Mouse (Mus musculus): ENCODE data around the gene Aldh9a1. TPM values are rescaled to one million over a fixed set of nuclear protein-coding genes. Genes with fewer than 3 reads are reported as not detected.
A peak's percentile ranks its signal among the peaks of the same experiment; 100 is the strongest.

The Aldh9a1 gene
- 39.5 and 48.8 TPM in 2 replicates for polyA plus RNA-seq (2016; fragmentation: Nextera tagmentation; extraction: Ambion mirVana)

- peaks cover 15% of the 10 kb centered on the region for H3K36me3 ChIP-seq
- WGBS = under 1% methylated on average over 55 of the region's 55 CpGs
- H3K27ac ChIP-seq = peak within 1 kb of the TSS; percentile 91
- peak within 1 kb of the TSS; percentile 85 for H3K4me3 ChIP-seq
- H3K27me3 ChIP-seq (ENCODE audit: insufficient read depth, poor library complexity, severe bottlenecking) = no peaks in the 10 kb centered on the region
- H3K4me1 ChIP-seq (replicated peaks) = peaks cover 11% of the 10 kb centered on the region
- H3K9me3 ChIP-seq = no peaks in the 10 kb centered on the region
- peak; percentile 91 for DNase-seq (ENCODE audit: low spot score)
Measured at GRCm38 (mm10) chr1:167349815-167350596, at the start of gene Aldh9a1. Gene Aldh9a1 (plus strand): TSS chr1:167349991.

DNA sequence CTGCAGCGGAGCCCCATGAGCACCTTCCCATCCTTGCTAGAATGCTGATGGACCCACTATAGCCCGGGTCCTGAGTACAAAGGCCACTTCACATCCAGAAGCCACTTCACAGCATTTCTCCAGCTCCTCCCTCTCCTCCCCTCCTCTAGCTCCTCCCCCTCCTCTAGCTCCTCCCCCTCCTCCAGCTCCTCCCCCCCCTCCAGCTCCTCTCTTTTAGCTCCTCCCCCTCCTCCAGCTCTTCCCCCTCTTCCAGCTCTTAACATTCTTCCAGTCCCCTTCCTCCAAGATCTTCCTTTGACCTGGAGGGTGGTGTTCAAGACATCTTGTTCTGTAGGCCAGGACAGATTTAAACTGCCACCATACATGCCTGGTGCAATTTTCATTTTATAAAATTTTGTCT is 49.7 kb upstream of the Aldh9a1 start:
- WGBS = 68% methylated on average over 2 of the region's 2 CpGs
- DNase-seq (ENCODE audit: low spot score) = no peak
- Histone ChIP-seq H3K4me1 (replicated peaks) (peaks cover 12% of the 10 kb centered on the region; the same call in 1 of the 2 replicates), H3K4me3 (no peak overlapping the region), H3K36me3 (no peaks in the 10 kb centered on the region), H3K27me3 (ENCODE audit: insufficient read depth, poor library complexity, severe bottlenecking) (no peaks in the 10 kb centered on the region), H3K9me3 (no peaks in the 10 kb centered on the region), H3K27ac (no peak overlapping the region)

DNA sequence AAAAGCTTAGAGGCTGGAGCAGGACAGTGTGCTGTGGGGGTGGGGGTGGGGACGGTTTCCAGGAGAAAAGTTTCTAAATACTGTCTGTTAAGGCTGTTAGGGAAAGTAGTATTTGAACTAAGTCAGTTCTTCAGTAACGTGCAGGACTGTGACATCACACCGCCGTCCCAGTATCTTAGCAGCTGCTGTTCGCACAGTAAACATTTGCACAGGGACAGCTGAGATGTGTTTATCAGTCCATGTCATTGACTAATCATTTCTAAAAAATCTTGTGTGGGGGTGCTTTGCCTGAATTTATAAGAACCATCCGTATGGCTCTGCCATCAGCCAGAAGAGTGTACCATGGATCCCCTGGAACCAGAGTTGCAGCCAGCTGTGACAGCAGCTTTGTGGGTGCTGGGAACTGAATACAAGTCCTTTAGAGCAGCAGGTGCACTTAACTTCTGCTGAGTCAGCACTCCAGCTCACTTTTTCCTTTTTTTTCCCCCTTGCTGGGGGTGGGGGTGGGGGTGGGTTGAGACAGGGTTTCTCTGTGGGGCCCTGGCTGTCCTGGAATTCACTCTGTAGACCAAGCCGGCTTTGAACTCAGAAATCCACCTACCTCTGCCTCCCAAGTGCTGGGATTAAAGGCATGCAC is 44.2 kb upstream of the Aldh9a1 start:
- Histone ChIP-seq H3K4me3 (no peak overlapping the region), H3K9me3 (no peaks in the 10 kb centered on the region), H3K27me3 (ENCODE audit: insufficient read depth, poor library complexity, severe bottlenecking) (no peaks in the 10 kb centered on the region), H3K36me3 (peaks cover 6% of the 10 kb centered on the region), H3K4me1 (replicated peaks) (peaks cover 23% of the 10 kb centered on the region), H3K27ac (no peak overlapping the region)
- no peak for DNase-seq (ENCODE audit: low spot score)
- 69% methylated on average over 7 of the region's 7 CpGs for WGBS

DNA sequence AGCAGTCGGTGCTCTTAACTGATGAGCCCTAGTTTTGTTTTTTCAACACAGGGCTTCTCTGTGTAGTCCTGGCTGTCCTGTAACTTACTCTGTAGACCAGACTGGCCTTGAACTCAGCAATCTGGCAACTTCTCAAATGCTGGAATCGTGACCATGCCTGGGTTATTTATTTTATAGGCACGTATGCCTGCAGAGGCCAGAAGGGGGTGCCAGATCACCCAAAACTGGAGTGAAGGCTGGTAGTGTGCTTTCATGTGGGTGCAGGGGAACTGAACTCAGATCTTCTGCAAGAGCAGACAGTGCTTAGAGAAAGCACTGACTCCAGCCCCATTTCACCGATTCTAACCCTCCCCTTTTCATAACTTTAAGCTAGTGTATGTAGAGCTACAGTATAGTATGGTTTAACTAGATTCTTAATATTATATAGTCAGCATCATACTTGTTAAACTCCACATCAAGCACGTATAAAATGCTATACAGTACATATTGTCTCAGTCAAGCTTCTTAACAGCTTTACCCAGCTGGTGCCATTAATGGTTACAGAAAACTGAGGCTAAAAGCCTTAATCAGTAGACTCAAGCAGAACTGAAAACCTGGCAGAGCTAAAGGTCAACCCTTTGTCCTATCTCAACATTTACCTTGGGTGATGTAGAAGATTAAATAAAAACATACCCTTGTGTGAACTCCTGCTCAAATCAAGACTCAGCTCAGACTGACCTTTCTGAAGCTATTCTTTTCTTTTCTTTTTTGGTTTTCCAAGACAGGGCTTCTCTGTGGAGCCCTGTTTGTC is 43.1 kb upstream of the Aldh9a1 start:
- Histone ChIP-seq H3K36me3 (peaks cover 12% of the 10 kb centered on the region), H3K4me3 (no peak overlapping the region), H3K9me3 (no peaks in the 10 kb centered on the region), H3K4me1 (replicated peaks) (peaks cover 23% of the 10 kb centered on the region), H3K27ac (no peak overlapping the region), H3K27me3 (ENCODE audit: insufficient read depth, poor library complexity, severe bottlenecking) (no peaks in the 10 kb centered on the region)
- no peak for DNase-seq (ENCODE audit: low spot score)
- 77% methylated on average over 5 of the region's 5 CpGs for WGBS

DNA sequence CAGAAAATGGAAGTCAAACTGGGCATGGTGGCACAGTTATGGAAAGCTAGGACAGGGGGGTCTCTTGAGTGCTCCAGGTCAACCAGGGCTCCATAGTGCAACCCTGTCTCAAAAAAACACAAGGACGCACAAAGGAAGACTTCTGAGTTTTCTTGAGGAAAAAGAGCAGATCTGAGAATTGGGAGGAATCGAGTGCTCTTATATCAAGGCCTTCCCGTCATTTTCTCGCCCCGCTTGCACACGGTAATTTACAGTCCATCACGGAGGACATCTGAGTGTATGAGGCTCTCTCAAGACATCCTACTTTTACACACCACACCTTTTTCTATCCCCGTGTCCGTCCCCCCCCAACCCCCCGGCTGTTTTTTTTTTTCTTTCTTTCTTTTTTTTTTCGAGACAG is 42.1 kb upstream of the Aldh9a1 start:
- no peaks in the 10 kb centered on the region for H3K27me3 ChIP-seq (ENCODE audit: insufficient read depth, poor library complexity, severe bottlenecking)
- H3K9me3 ChIP-seq = no peaks in the 10 kb centered on the region
- 64% methylated on average over 11 of the region's 11 CpGs for WGBS
- DNase-seq (ENCODE audit: low spot score) = no peak
- H3K4me1 ChIP-seq (replicated peaks) = peaks cover 23% of the 10 kb centered on the region
- peak overlapping the region; percentile 77 for H3K4me3 ChIP-seq
- peaks cover 20% of the 10 kb centered on the region for H3K36me3 ChIP-seq
- peak overlapping the region; percentile 94 for H3K27ac ChIP-seq

- H3K27ac ChIP-seq = peak within 1 kb of the TSS; percentile 94
- under 1% methylated on average over 82 of the region's 82 CpGs for WGBS
- peak within 1 kb of the TSS; percentile 77 for H3K4me3 ChIP-seq
- H3K9me3 ChIP-seq = no peaks in the 10 kb centered on the region
- no peaks in the 10 kb centered on the region for H3K27me3 ChIP-seq (ENCODE audit: insufficient read depth, poor library complexity, severe bottlenecking)
- peaks cover 23% of the 10 kb centered on the region for H3K4me1 ChIP-seq (replicated peaks)
- H3K36me3 ChIP-seq = peaks cover 26% of the 10 kb centered on the region
- DNase-seq (ENCODE audit: low spot score) = peak; percentile 98
Measured at GRCm38 (mm10) chr1:167308261-167309054, 41.3 kb upstream of the Aldh9a1 start, which contains the start of gene Tmco1. Gene Tmco1 (plus strand): TSS chr1:167308378.

GRCm38 (mm10) chr1:167312367-167312766 is 37.4 kb upstream of the Aldh9a1 start:
- Histone ChIP-seq H3K9me3 (no peaks in the 10 kb centered on the region), H3K36me3 (peaks cover 55% of the 10 kb centered on the region), H3K4me3 (no peak overlapping the region), H3K27me3 (ENCODE audit: insufficient read depth, poor library complexity, severe bottlenecking) (no peaks in the 10 kb centered on the region), H3K4me1 (replicated peaks) (peaks cover 14% of the 10 kb centered on the region), H3K27ac (no peak overlapping the region)
- no peak for DNase-seq (ENCODE audit: low spot score)

DNA sequence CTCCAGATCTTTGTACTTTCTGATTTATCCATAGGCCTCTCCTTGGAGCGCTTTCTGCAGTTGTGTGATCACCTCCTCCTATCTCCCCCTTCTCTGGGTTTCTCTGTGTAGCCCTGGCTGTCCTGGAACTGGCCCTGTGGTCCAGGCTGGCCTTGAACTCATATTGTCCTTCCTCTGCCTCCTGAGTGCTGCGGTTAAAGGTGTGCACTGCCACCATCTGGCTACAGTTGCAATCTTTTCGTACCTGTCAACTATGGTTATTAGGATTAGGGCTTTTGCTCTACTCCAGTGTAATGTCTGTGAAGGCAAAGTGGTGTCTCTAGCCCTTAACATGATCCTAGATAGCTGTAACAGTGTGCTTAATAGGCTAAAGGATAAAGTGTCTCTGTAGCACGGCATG is 36.6 kb upstream of the Aldh9a1 start:
- Histone ChIP-seq H3K4me3 (no peak overlapping the region), H3K4me1 (replicated peaks) (peaks cover 10% of the 10 kb centered on the region), H3K27ac (no peak overlapping the region), H3K27me3 (ENCODE audit: insufficient read depth, poor library complexity, severe bottlenecking) (no peaks in the 10 kb centered on the region), H3K36me3 (peaks cover 64% of the 10 kb centered on the region), H3K9me3 (no peaks in the 10 kb centered on the region)
- 91% methylated on average over 4 of the region's 4 CpGs for WGBS
- DNase-seq (ENCODE audit: low spot score) = no peak

DNA sequence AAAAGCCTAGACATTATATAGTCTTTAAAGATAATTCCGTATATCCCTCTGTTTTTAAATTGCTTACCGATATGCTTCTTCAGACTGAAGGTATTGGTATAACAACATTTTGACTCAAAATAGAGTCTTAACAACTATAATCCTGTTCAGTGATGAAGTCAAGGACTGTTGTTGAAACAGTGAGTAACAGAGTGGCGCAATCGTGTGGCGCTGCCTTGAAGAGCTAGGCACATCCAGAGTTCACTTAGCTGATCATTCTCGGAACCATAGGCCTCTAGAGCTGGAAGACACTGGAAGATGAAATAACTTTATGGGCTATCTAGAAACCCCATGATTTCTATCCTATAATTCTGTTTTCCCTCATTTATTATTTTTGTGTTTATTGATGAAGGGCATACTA is 28.1 kb upstream of the Aldh9a1 start:
- WGBS = 96% methylated on average over 6 of the region's 6 CpGs
- Histone ChIP-seq H3K4me1 (replicated peaks) (no peaks in the 10 kb centered on the region), H3K4me3 (no peak overlapping the region), H3K27ac (no peak overlapping the region), H3K9me3 (no peaks in the 10 kb centered on the region), H3K36me3 (peaks cover 93% of the 10 kb centered on the region), H3K27me3 (ENCODE audit: insufficient read depth, poor library complexity, severe bottlenecking) (no peaks in the 10 kb centered on the region)
- no peak for DNase-seq (ENCODE audit: low spot score)

DNA sequence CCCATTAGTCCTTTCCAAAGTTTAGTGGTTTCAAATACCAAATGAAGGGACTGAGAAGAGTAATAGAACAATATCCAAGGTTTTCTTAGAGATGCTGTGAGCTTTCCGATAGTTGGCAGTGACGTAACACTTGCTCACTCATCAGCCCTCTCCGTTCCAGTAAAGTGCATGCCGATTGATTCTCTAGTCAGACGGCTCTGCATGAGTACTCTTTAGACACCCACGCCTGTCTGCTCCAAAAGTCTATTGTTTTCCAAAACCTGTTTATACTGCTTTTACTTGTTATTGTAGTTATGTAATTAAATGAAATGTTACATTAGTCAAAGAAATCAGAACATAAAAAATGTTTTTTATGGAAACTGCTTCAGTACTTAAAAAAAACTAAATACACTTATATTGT is 21.0 kb upstream of the Aldh9a1 start:
- peaks cover 86% of the 10 kb centered on the region for H3K36me3 ChIP-seq
- DNase-seq (ENCODE audit: low spot score) = no peak
- H3K4me3 ChIP-seq = no peak overlapping the region
- 85% methylated on average over 6 of the region's 6 CpGs for WGBS
- no peak overlapping the region for H3K27ac ChIP-seq
- no peaks in the 10 kb centered on the region for H3K9me3 ChIP-seq
- H3K4me1 ChIP-seq (replicated peaks) = no peaks in the 10 kb centered on the region
- no peaks in the 10 kb centered on the region for H3K27me3 ChIP-seq (ENCODE audit: insufficient read depth, poor library complexity, severe bottlenecking)

DNA sequence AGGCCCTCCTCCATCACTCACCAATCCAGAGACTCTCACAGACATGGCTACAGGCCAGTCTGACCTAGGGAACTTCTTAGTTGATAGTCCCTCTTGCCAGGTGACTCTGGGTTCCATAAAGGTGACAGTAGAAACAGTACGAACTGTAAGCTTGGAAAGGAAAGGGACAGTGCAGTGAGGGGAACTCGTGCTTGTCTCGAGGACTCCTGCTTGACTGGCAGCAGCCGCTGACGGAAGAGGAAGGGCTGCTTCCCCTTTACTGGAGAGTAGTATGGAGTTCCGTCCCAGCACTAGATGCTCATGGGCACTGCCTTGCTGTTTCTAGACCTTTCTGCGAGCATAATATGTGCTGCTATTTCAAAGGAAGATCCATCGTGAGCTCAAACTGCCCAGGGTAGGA is 18.7 kb upstream of the Aldh9a1 start:
- no peaks in the 10 kb centered on the region for H3K27me3 ChIP-seq (ENCODE audit: insufficient read depth, poor library complexity, severe bottlenecking)
- no peaks in the 10 kb centered on the region for H3K4me1 ChIP-seq (replicated peaks)
- H3K9me3 ChIP-seq = no peaks in the 10 kb centered on the region
- H3K27ac ChIP-seq = no peak overlapping the region
- 95% methylated on average over 8 of the region's 8 CpGs for WGBS
- DNase-seq (ENCODE audit: low spot score) = no peak
- H3K4me3 ChIP-seq = no peak overlapping the region
- H3K36me3 ChIP-seq = peaks cover 68% of the 10 kb centered on the region

DNA sequence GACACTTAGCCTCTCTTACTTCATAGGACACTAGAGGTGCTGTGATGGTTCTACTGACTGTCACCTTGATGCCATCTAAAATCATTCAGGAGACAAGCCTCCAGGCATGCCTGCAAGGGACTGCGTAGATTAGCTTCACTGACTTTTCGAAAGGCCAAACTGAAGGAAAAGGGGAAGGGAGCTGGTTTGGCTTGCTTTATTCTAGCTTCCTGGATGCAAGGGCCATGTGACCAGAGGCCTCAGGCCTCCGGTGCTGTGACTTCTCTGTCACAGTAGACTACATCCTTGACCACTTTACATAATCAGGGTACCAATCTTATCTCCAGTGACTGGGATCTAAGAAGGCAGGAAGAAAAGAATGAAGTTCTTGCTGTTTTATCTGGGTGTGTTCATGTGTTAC is 13.4 kb upstream of the Aldh9a1 start:
- H3K27ac ChIP-seq = no peak overlapping the region
- WGBS = 92% methylated on average over 3 of the region's 3 CpGs
- peaks cover 19% of the 10 kb centered on the region for H3K36me3 ChIP-seq
- peaks cover 18% of the 10 kb centered on the region for H3K27me3 ChIP-seq (ENCODE audit: insufficient read depth, poor library complexity, severe bottlenecking)
- no peak for DNase-seq (ENCODE audit: low spot score)
- H3K4me1 ChIP-seq (replicated peaks) = peaks cover 9% of the 10 kb centered on the region
- no peak overlapping the region for H3K4me3 ChIP-seq
- H3K9me3 ChIP-seq = no peaks in the 10 kb centered on the region
